Mouse (Mus musculus) ES-Bruce4 (cell line): ENCODE data around the gene Prpsap1.

Experiments used
- CTCF ChIP-seq: IDR thresholded peaks from one replicate; pipeline ENCODE4 v1.8.1; 2011; ENCODE audit warnings: low read depth, low read length
- POLR2A ChIP-seq: IDR thresholded peaks from one replicate; pipeline ENCODE4 v1.8.1; 2011; ENCODE audit warnings: low read length; ENCODE audit not compliant: insufficient read depth

DNA sequence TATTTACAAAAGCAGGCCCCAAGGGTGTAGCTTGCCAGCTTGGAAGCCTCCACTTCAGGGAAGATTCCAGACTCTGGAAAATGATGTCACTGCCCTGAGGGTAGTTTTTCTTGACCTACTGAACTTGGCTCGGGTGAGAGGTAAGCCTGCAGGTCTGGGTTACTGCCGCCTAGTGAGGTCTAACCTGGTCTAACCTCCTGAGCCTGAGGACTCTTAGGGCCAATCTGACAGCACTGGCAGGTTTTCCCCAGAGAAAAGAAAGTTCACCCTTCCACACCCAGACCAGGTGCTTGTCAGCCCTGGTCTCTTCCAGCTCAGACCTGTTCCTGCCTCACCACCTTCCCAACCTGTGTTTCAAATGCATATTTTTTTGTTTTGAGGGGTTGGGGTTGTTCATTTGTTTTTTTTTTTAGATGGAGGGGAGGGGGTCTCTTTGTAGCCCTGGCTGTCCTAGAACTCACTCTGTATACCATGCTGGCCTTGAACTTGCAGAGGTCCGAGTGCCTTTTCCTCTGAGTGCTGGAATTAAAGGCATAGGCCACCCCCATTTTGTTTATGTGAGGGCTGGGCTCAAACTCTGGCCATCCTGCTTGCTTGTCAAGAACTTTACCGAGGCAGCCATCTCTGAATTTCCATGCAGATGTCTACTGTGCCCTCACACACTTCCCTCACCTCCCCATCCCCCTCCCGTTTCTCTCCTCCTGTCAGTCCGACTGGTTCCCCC is 67.0 kb downstream of the Prpsap1 start:
- no peak for TF ChIP-seq CTCF
- TF ChIP-seq POLR2A = no peak
